Comparison of ENCODE assay signal across 8 mouse cellular contexts in genomic region chr19:23759322-23759945, GRCm38 (mm10). TPM values are rescaled to one million over a fixed set of nuclear protein-coding genes. Genes with fewer than 3 reads are reported as not detected.
DNase-seq lines count a peak whose midpoint lies in the region; ATAC-seq and TF ChIP-seq lines count a peak whose summit lies in the region.

No protein-coding gene starts in this region.

- peak; percentile 11 to 55 for DNase-seq in adrenal gland, adult (ENCODE audit: inconsistent age in 2 of 2, low spot score in 1 of 2)
- DNase-seq in adrenal gland, postnatal 14 days: no peak
- DNase-seq in embryonic facial prominence, embryonic 11.5 days (ENCODE audit: low spot score): peak; percentile 36
- no peak for DNase-seq in hindbrain, embryonic 11.5 days (ENCODE audit: low spot score)
- peak; percentile 18 for DNase-seq in liver, postnatal 0 days

- H3K4me2 ChIP-seq in embryonic facial prominence, embryonic 11.5 days (ENCODE audit: low read depth, low read length): peak overlapping the region; percentile 91
- peak overlapping the region; percentile 63 for H3K4me2 ChIP-seq in hindbrain, embryonic 11.5 days (replicated peaks; ENCODE audit: low read depth, low read length)
- peak overlapping the region; percentile 92 for H3K4me2 ChIP-seq in liver, postnatal 0 days (ENCODE audit: low read depth, low read length)

- no peak overlapping the region for H3K27ac ChIP-seq in embryonic facial prominence, embryonic 11.5 days (replicated peaks; ENCODE audit: low read depth, low read length)
- peak overlapping the region; percentile 81 for H3K27ac ChIP-seq in hindbrain, embryonic 11.5 days (ENCODE audit: low read depth, low read length)
- H3K27ac ChIP-seq in liver, postnatal 0 days (ENCODE audit: low read depth): no peak overlapping the region
- peak overlapping the region; percentile 46; the same call in 1 of the 2 replicates for H3K27ac ChIP-seq in olfactory bulb, adult 2 months (ENCODE audit: insufficient read depth, low read depth, low read length)

- H3ac ChIP-seq in C2C12 (ENCODE audit: control insufficient read depth, insufficient read length, low read depth): no peak overlapping the region

- H3K79me2 ChIP-seq in C2C12 (ENCODE audit: control insufficient read depth, insufficient read depth): no peaks in the 10 kb centered on the region

- H3K9me3 ChIP-seq in embryonic facial prominence, embryonic 11.5 days (replicated peaks; ENCODE audit: control insufficient read depth, low read length): no peaks in the 10 kb centered on the region
- H3K9me3 ChIP-seq in hindbrain, embryonic 11.5 days (ENCODE audit: control insufficient read depth, low read length): no peaks in the 10 kb centered on the region
- H3K9me3 ChIP-seq in liver, postnatal 0 days (ENCODE audit: low read length): no peaks in the 10 kb centered on the region

- H3K4me1 ChIP-seq in embryonic facial prominence, embryonic 11.5 days (ENCODE audit: control insufficient read depth, insufficient read depth, low read length): no peaks in the 10 kb centered on the region
- H3K4me1 ChIP-seq in hindbrain, embryonic 11.5 days (replicated peaks; ENCODE audit: control insufficient read depth, insufficient read depth, low read length): no peaks in the 10 kb centered on the region
- H3K4me1 ChIP-seq in liver, postnatal 0 days (ENCODE audit: insufficient read depth): peaks cover 9% of the 10 kb centered on the region; the same call in 1 of the 2 replicates
- peaks cover 2% of the 10 kb centered on the region; the same call in 1 of the 2 replicates for H3K4me1 ChIP-seq in olfactory bulb, adult 2 months (ENCODE audit: control insufficient read depth, insufficient read depth, low read length)

- TF ChIP-seq EP300 in liver, postnatal 0 days (IDR thresholded peaks at IDR 0.05; ENCODE audit: low read depth): no peak

- ATAC-seq in embryonic facial prominence, embryonic 11.5 days (replicated peaks; ENCODE audit: insufficient number of reproducible peaks, low FRiP score, low TSS enrichment, low read depth): no peak; the same call in 1 of the 2 replicates
- no peak; the same call in 1 of the 2 replicates for ATAC-seq in hindbrain, embryonic 11.5 days (ENCODE audit: low FRiP score)
- ATAC-seq in liver, postnatal 0 days: no peak; the same call in 1 of the 2 replicates
- ATAC-seq in activated CD4-positive, CD25-positive, alpha-beta regulatory T cell, adult 4 months: no peak

- TF ChIP-seq CTCF in C2C12 (IDR thresholded peaks at IDR 0.05; ENCODE audit: control insufficient read depth, insufficient read depth, insufficient read length): no peak
- TF ChIP-seq CTCF in liver, postnatal 0 days (IDR thresholded peaks at IDR 0.05; ENCODE audit: low read depth): no peak
- TF ChIP-seq CTCF in olfactory bulb, adult 2 months (IDR thresholded peaks at IDR 0.05; ENCODE audit: insufficient read depth, low read depth, low read length): no peak

- TF ChIP-seq POLR2A in olfactory bulb, adult 2 months (IDR thresholded peaks at IDR 0.05; ENCODE audit: insufficient read depth, low read depth, low read length): no peak

- H3K36me3 ChIP-seq in C2C12 (ENCODE audit: control insufficient read depth, insufficient read depth): no peaks in the 10 kb centered on the region
- no peaks in the 10 kb centered on the region for H3K36me3 ChIP-seq in embryonic facial prominence, embryonic 11.5 days (replicated peaks; ENCODE audit: control insufficient read depth, insufficient read depth, low read depth, low read length)
- no peaks in the 10 kb centered on the region for H3K36me3 ChIP-seq in hindbrain, embryonic 11.5 days (ENCODE audit: control insufficient read depth, insufficient read depth, low read length)
- H3K36me3 ChIP-seq in liver, postnatal 0 days (replicated peaks; ENCODE audit: insufficient read depth, low read length): no peaks in the 10 kb centered on the region

- H3K9ac ChIP-seq in embryonic facial prominence, embryonic 11.5 days (replicated peaks; ENCODE audit: low read length): peak overlapping the region; percentile 72
- H3K9ac ChIP-seq in hindbrain, embryonic 11.5 days (ENCODE audit: low read depth, low read length): peak overlapping the region; percentile 55
- no peak overlapping the region for H3K9ac ChIP-seq in liver, postnatal 0 days (replicated peaks)

- no peaks in the 10 kb centered on the region for H3K79me3 ChIP-seq in C2C12 (ENCODE audit: low read depth)

- WGBS in embryonic facial prominence, embryonic 11.5 days: 2% methylated on average over 17 of the region's 17 CpGs
- WGBS in hindbrain, embryonic 11.5 days: 3% methylated on average over 17 of the region's 17 CpGs
- 5% methylated on average over 17 of the region's 17 CpGs for WGBS in liver, postnatal 0 days (ENCODE audit: insufficient replicate concordance)
- 1% methylated on average over 17 of the region's 17 CpGs for WGBS in olfactory bulb, adult 2 months

- H3K27me3 ChIP-seq in C2C12 (ENCODE audit: control insufficient read depth, insufficient read depth, insufficient read length): peaks cover 15% of the 10 kb centered on the region
- peaks cover 3% of the 10 kb centered on the region; the same call in 1 of the 2 replicates for H3K27me3 ChIP-seq in embryonic facial prominence, embryonic 11.5 days (ENCODE audit: control insufficient read depth, insufficient read depth, low read length)
- no peaks in the 10 kb centered on the region for H3K27me3 ChIP-seq in hindbrain, embryonic 11.5 days (ENCODE audit: control insufficient read depth, insufficient read depth, low read length)
- peaks cover 17% of the 10 kb centered on the region for H3K27me3 ChIP-seq in liver, postnatal 0 days (ENCODE audit: insufficient read depth, low read length)

- H3K4me3 ChIP-seq in C2C12 (ENCODE audit: insufficient read depth, poor library complexity, severe bottlenecking): peak overlapping the region; percentile 42
- peak overlapping the region; percentile 60 for H3K4me3 ChIP-seq in embryonic facial prominence, embryonic 11.5 days (ENCODE audit: low read depth, low read length)
- peak overlapping the region; percentile 50 for H3K4me3 ChIP-seq in hindbrain, embryonic 11.5 days (ENCODE audit: low read depth, low read length)
- H3K4me3 ChIP-seq in liver, postnatal 0 days (ENCODE audit: low read depth, low read length): peak overlapping the region; percentile 63
- H3K4me3 ChIP-seq in olfactory bulb, adult 2 months (ENCODE audit: insufficient read depth, low read depth, low read length): peak overlapping the region; percentile 80

TF ChIP-seq in C2C12, 6 proteins besides CTCF, POLR2A, EP300 and RAD21:
- TF ChIP-seq MYOD1 (IDR thresholded peaks at IDR 0.05; ENCODE audit: control insufficient read depth, insufficient read length, low read depth) (no peak), CEBPB (IDR thresholded peaks at IDR 0.05; ENCODE audit: low read depth) (no peak), USF1 (IDR thresholded peaks at IDR 0.05; ENCODE audit: low read depth) (no peak), MYOG (IDR thresholded peaks at IDR 0.05; ENCODE audit: control insufficient read depth, extremely low read depth, insufficient read length) (no peak), MAX (IDR thresholded peaks at IDR 0.05) (no peak), FOSL1 (IDR thresholded peaks at IDR 0.05; ENCODE audit: insufficient read depth, low read length, poor library complexity, severe bottlenecking) (no peak)
TF ChIP-seq in C2C12: peak in this region for 0.

RNA-seq across cellular contexts. Expression of gene Apba1, which starts 0.7 kb away (rescaled TPM):
- 4.1 and 9.3 TPM in 2 replicates for total RNA-seq in adrenal gland, postnatal 14 days (2021)
- polyA plus RNA-seq in C2C12 (2012; fragmentation: generic; extraction: Trizol): 0.02 TPM
- polyA plus RNA-seq in embryonic facial prominence, embryonic 11.5 days (2014; fragmentation: Nextera tagmentation; extraction: Ambion mirVana): 0.52 and 0.81 TPM in 2 replicates
- 2.6 TPM in 2 replicates for polyA plus RNA-seq in hindbrain, embryonic 11.5 days (2014; fragmentation: Nextera tagmentation; extraction: Ambion mirVana)
- 0.07 and 0.11 TPM in 2 replicates for polyA plus RNA-seq in liver, postnatal 0 days (2015; fragmentation: Nextera tagmentation; extraction: Ambion mirVana)
- 45.8 TPM in 1 of 2 replicates, not detected in the other for polyA plus RNA-seq in olfactory bulb, adult 2 months (2012; ENCODE audit: insufficient read depth, insufficient read length, low replicate concordance, missing spikeins)
- polyA plus RNA-seq in activated CD4-positive, CD25-positive, alpha-beta regulatory T cell, adult 4 months (2017; shearing (Covaris generic)): not detected

Comparison
In these comparisons a context has a peak if more than half of its experiments do, and no peak if none do; other contexts are left out.
1. DNase-seq: peak in adrenal gland, adult (2 of 2), embryonic facial prominence, embryonic 11.5 days (single experiment) and liver, postnatal 0 days (single experiment); none in adrenal gland, postnatal 14 days (single experiment) and hindbrain, embryonic 11.5 days (single experiment).
2. H3K27ac ChIP-seq: peak in hindbrain, embryonic 11.5 days (single experiment) and olfactory bulb, adult 2 months (single experiment); none in embryonic facial prominence, embryonic 11.5 days (single experiment) and liver, postnatal 0 days (single experiment).
3. Peak in every context shown above with its lines, with median percentiles within 50 percentile points of each other: H3K4me3 ChIP-seq and H3K4me2 ChIP-seq.